Mouse (Mus musculus) limb, embryonic 15.5 days (tissue): ENCODE results near the gene Krt73. TPM values are rescaled to one million over a fixed set of nuclear protein-coding genes. Genes with fewer than 3 reads are reported as not detected.
A peak's percentile ranks its signal among the peaks of the same experiment; 100 is the strongest.

ENCODE experiments used
- ATAC-seq: fragments of 200-750 bp; cut with Nextera tagmentation; 2 replicates; pipeline ENCODE4 v1.8.0; 2017; ENCODE audit warnings: low read depth, moderate TSS enrichment; ENCODE audit not compliant: insufficient number of reproducible peaks, low FRiP score, low TSS enrichment
- H3K27ac ChIP-seq: fragments of 300-500 bp; sonication (generic); 2 replicates; pipeline ENCODE4 v1.5.1; 2015; ENCODE audit warnings: moderate library complexity, mild to moderate bottlenecking, inconsistent platforms
- H3K27me3 ChIP-seq: fragments of 300-500 bp; sonication (generic); 2 replicates; pipeline ENCODE4 v1.6.1; 2015; ENCODE audit warnings: inconsistent platforms
- H3K36me3 ChIP-seq: fragments of 300-500 bp; sonication (generic); 2 replicates; pipeline ENCODE4 v1.6.1; 2015; ENCODE audit warnings: inconsistent platforms
- H3K4me1 ChIP-seq: fragments of 300-500 bp; sonication (generic); 2 replicates; pipeline ENCODE4 v1.6.1; 2015; ENCODE audit warnings: inconsistent platforms
- H3K4me2 ChIP-seq: fragments of 300-500 bp; sonication (generic); 2 replicates; pipeline ENCODE4 v1.6.1; 2015; ENCODE audit warnings: mild to moderate bottlenecking, inconsistent platforms
- H3K4me3 ChIP-seq: fragments of 300-500 bp; sonication (generic); 2 replicates; pipeline ENCODE4 v1.5.1; 2015; ENCODE audit warnings: mild to moderate bottlenecking, inconsistent platforms
- H3K9ac ChIP-seq: fragments of 300-500 bp; sonication (generic); 2 replicates; pipeline ENCODE4 v1.6.1; 2015; ENCODE audit warnings: inconsistent platforms
- H3K9me3 ChIP-seq: fragments of 300-500 bp; sonication (generic); 2 replicates; pipeline ENCODE4 v1.6.1; 2016; ENCODE audit warnings: inconsistent platforms
- WGBS: fragments of 180-500 bp; shearing (Covaris S2); methylation state at CpG from one replicate; pipeline ENCODE4 v1.1.7; 2015; 5-methylcytosine and 5-hydroxymethylcytosine counted together
- polyA plus RNA-seq: library from polyadenylated mRNA; unstranded; fragments of >200 nt; fragmentation: Nextera tagmentation; extraction: Ambion mirVana; gene quantifications from 2 replicates; pipeline ENCODE4 v1.2.1, GENCODE M21; 2015

Krt73 gene
- polyA plus RNA-seq: 0.09 TPM in 1 of 2 replicates, not detected in the other

- 79% methylated on average over 6 of the region's 6 CpGs for WGBS
- Histone ChIP-seq H3K9ac (no peak within 1 kb of the TSS), H3K4me3 (no peak within 1 kb of the TSS), H3K36me3 (no peaks in the 10 kb centered on the region), H3K27ac (no peak within 1 kb of the TSS), H3K27me3 (no peaks in the 10 kb centered on the region), H3K9me3 (no peaks in the 10 kb centered on the region), H3K4me2 (no peak within 1 kb of the TSS), H3K4me1 (no peaks in the 10 kb centered on the region)
- no peak for ATAC-seq
Observed at GRCm38 (mm10) chr15:101802296-101802835, at the start of gene Krt73. Krt73 (minus strand) TSS chr15:101802346.

- WGBS: 52% methylated on average over 6 of the region's 6 CpGs
- Histone ChIP-seq H3K4me2 (no peak within 1 kb of the TSS), H3K4me3 (0 out of 2 replicates have a peak within 1 kb of the TSS, but pooled peaks have one; percentile 10), H3K27ac (0 out of 2 replicates have a peak within 1 kb of the TSS, but pooled peaks have one; percentile 1), H3K36me3 (no peaks in the 10 kb centered on the region), H3K27me3 (peaks cover 40% of the 10 kb centered on the region), H3K9ac (no peak within 1 kb of the TSS), H3K9me3 (no peaks in the 10 kb centered on the region), H3K4me1 (peaks cover 9% of the 10 kb centered on the region)
- peak; percentile 55; the same call in 1 of the 2 replicates for ATAC-seq
Observed at GRCm38 (mm10) chr15:101850694-101851093, 48.5 kb upstream of the Krt73 start, which contains the start of gene Krt1. Krt1 (minus strand) TSS chr15:101850794.

- H3K9me3 ChIP-seq: no peaks in the 10 kb centered on the region
- no peak for ATAC-seq
- peaks cover 17% of the 10 kb centered on the region for H3K27me3 ChIP-seq
- H3K4me2 ChIP-seq: peak overlapping the region; percentile 87
- H3K27ac ChIP-seq: 0 out of 2 replicates have a peak overlapping the region, but pooled peaks have one; percentile 35
- H3K4me1 ChIP-seq: peaks cover 8% of the 10 kb centered on the region
- H3K9ac ChIP-seq: peak overlapping the region; percentile 24; the same call in 1 of the 2 replicates
- H3K4me3 ChIP-seq: peak overlapping the region; percentile 52
- 2% methylated on average over 34 of the region's 37 CpGs for WGBS
- H3K36me3 ChIP-seq: no peaks in the 10 kb centered on the region
Observed at GRCm38 (mm10) chr15:101845971-101846403, 43.8 kb upstream of the Krt73 start.

DNA sequence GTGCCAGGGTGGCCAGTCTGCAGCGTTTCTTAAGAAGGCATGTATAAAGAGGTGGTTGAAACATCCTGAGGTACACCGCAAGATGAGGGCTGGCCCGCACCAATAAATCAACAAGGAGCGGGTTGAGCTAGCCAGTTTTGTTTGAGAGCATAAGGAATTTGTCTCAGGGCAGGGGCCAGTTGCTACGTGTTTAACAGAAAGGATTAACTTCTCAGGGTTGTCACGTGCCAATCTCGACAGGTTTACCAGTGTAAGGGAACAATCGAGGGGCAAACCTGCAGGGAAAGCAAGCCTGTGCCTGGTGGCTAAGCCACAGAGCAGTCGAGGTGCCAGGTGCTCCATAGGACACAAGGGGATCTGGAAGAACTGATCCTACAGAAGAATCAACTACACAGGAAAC lies 41.0 kb upstream of the Krt73 start:
- no peaks in the 10 kb centered on the region for H3K36me3 ChIP-seq
- H3K9ac ChIP-seq: no peak overlapping the region
- no peak for ATAC-seq
- no peaks in the 10 kb centered on the region for H3K9me3 ChIP-seq
- no peak overlapping the region for H3K4me3 ChIP-seq
- 54% methylated on average over 9 of the region's 9 CpGs for WGBS
- H3K27ac ChIP-seq: no peak overlapping the region
- H3K4me2 ChIP-seq: no peak overlapping the region
- H3K27me3 ChIP-seq: peaks cover 17% of the 10 kb centered on the region
- H3K4me1 ChIP-seq: peaks cover 8% of the 10 kb centered on the region

DNA sequence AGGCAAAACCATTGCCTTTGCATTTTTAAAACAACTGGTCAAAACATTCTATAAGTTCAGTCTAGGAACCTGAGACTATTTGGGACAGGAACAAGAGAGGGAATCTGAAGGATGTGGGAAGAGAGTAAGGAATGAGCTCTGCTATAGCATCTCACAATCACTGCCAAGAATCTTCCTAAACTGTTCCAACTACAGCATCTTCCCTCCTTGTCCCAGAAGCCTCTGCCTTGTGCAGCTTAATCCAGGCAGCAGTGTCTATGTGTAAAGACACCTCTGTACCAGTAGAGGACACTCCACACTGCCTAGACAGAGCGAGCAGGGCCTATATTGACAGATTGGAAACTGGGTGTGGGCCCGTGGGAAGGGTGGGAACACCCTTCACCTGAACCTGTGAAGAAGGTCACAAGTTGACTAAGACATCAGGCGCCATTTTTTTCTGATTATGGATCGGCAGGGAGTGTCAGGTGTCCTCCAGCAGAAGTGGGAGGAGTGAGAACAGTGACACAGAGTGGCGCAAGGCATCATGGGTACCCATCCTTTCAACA lies 32.7 kb upstream of the Krt73 start:
- H3K4me1 ChIP-seq: no peaks in the 10 kb centered on the region
- 60% methylated on average over 5 of the region's 5 CpGs for WGBS
- no peak overlapping the region for H3K27ac ChIP-seq
- H3K9me3 ChIP-seq: no peaks in the 10 kb centered on the region
- no peaks in the 10 kb centered on the region for H3K36me3 ChIP-seq
- no peak for ATAC-seq
- no peak overlapping the region for H3K4me2 ChIP-seq
- no peak overlapping the region for H3K9ac ChIP-seq
- no peak overlapping the region for H3K4me3 ChIP-seq
- no peaks in the 10 kb centered on the region for H3K27me3 ChIP-seq

- no peaks in the 10 kb centered on the region for H3K36me3 ChIP-seq
- no peak for ATAC-seq
- H3K27me3 ChIP-seq: no peaks in the 10 kb centered on the region
- H3K4me1 ChIP-seq: no peaks in the 10 kb centered on the region
- H3K27ac ChIP-seq: no peak overlapping the region
- WGBS: 22% methylated on average over 6 of the region's 6 CpGs
- H3K9ac ChIP-seq: no peak overlapping the region
- no peak overlapping the region for H3K4me3 ChIP-seq
- H3K9me3 ChIP-seq: no peaks in the 10 kb centered on the region
- no peak overlapping the region for H3K4me2 ChIP-seq
Observed at GRCm38 (mm10) chr15:101833131-101833530, 31.0 kb upstream of the Krt73 start.

DNA sequence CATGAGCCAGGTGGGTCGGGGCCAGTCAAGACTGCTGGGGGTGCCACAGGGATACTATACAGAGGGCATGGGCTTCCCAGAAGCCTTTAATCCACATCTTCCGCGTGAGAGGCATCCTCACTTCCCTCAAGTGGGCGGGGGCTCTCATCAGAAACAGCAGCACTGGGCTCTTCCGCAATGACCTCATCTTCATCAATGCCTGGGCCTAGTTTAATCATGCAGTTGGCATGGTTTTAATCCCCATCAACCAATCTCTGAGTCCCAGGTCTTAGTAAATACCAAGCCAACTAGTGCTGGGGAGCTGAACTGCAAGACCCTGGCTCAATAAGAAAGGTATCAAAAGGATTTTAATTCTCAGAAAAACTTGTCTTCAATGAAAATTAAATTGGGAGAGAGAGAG lies 27.3 kb upstream of the Krt73 start:
- Histone ChIP-seq H3K27ac (no peak overlapping the region), H3K4me2 (no peak overlapping the region), H3K4me3 (no peak overlapping the region), H3K9me3 (no peaks in the 10 kb centered on the region), H3K4me1 (no peaks in the 10 kb centered on the region), H3K27me3 (no peaks in the 10 kb centered on the region), H3K36me3 (no peaks in the 10 kb centered on the region), H3K9ac (no peak overlapping the region)
- WGBS: 72% methylated on average over 5 of the region's 5 CpGs
- no peak for ATAC-seq

DNA sequence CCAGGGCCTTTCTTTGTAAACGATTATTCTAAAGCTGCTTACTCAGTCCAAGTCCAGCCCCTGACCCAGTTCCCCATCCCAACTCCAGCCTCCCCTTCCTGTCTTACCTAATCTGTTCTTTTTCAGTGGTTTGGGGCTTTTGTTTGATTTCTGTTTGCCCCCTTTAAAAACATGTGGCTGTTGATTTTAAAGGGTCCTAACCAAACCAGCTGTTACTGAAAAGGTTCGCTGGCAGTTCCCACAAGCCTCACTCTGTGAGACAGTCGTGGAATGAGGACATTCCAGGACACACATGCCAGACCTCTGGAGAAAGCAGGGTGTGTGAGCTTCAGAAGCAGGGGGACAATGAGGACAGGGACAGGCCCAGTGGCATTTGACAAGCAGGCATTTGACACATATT lies 19.6 kb upstream of the Krt73 start:
- Histone ChIP-seq H3K9me3 (no peaks in the 10 kb centered on the region), H3K27ac (no peak overlapping the region), H3K27me3 (peaks cover 4% of the 10 kb centered on the region; the same call in 1 of the 2 replicates), H3K4me1 (0 out of 2 replicates have a peak, but pooled peaks cover 2% of the 10 kb centered on the region), H3K36me3 (no peaks in the 10 kb centered on the region), H3K9ac (no peak overlapping the region), H3K4me3 (no peak overlapping the region), H3K4me2 (no peak overlapping the region)
- no peak for ATAC-seq
- 12% methylated on average over 3 of the region's 3 CpGs for WGBS

GRCm38 (mm10) chr15:101817875-101818274 lies 15.7 kb upstream of the Krt73 start, which contains the start of gene Krt2:
Krt2 (minus strand) TSS chr15:101818169.
- Histone ChIP-seq H3K4me1 (0 out of 2 replicates have a peak, but pooled peaks cover 5% of the 10 kb centered on the region), H3K4me2 (no peak within 1 kb of the TSS), H3K36me3 (no peaks in the 10 kb centered on the region), H3K27me3 (peaks cover 4% of the 10 kb centered on the region; the same call in 1 of the 2 replicates), H3K9ac (no peak within 1 kb of the TSS), H3K27ac (no peak within 1 kb of the TSS), H3K4me3 (no peak within 1 kb of the TSS), H3K9me3 (no peaks in the 10 kb centered on the region)
- 79% methylated on average over 16 of the region's 16 CpGs for WGBS
- no peak for ATAC-seq

DNA sequence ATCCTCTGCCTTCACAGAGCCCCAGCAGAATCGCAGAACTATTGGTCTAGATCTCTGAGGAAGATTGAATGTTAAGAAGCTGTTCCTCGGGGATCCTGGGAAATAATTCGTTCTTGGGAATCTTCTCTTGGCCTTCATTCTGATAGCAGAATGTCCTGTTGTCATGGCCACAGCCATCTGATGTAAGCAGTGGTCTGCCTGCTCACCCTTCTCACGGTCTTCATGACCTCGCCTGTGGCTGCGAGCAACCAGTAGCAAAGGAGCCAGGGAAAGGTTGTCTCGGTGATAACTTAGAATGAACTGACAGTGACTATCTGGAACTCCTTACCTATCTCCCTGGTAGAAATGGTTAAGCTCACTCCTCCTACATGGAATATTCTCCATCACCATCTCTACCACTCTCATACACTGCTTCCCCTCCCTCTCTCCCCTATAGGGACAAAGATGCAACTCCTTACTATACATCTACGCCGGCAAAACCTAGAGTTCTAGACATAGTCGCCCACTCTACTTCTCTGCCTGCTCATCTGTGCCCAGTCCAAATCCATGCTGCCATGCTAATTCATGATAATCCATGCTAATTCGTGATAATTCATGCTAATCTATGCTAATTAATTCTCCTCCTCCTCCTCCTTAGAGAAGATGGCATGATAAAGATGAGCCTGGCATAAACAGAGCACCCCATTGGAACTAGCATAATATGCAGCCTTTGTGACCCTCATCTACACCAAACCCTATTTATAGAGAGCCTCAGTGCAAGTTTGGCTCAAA lies 1.1 kb upstream of the Krt73 start:
- ATAC-seq: no peak
- WGBS: 83% methylated on average over 11 of the region's 11 CpGs
- H3K9ac ChIP-seq: no peak overlapping the region

DNA sequence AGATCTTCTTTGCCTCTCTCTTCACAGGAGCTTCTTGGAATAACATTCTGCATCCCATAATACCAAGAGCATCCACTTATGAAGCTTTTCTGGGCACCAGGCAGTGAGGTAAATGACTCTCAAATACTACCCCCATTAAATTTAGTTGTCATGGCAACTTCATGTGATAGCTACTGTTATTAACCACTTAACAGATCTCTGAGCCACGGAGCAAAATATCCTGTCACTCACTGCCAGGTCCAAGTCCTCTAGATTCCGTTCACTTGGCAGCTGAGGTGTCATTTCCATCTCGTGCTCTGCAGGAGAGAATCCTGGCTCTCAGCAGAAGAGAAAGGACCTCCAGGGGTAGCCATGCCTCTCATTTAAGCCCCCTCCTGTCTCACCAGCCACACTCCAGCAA lies 11.3 kb downstream of the Krt73 start:
- WGBS: 9% methylated on average over 3 of the region's 3 CpGs
- H3K4me1 ChIP-seq: no peaks in the 10 kb centered on the region
- no peak overlapping the region for H3K27ac ChIP-seq
- no peak for ATAC-seq
- H3K4me3 ChIP-seq: no peak overlapping the region
- H3K27me3 ChIP-seq: 0 out of 2 replicates have a peak, but pooled peaks cover 12% of the 10 kb centered on the region
- no peaks in the 10 kb centered on the region for H3K9me3 ChIP-seq
- H3K4me2 ChIP-seq: no peak overlapping the region
- H3K36me3 ChIP-seq: no peaks in the 10 kb centered on the region
- no peak overlapping the region for H3K9ac ChIP-seq

More for the DNA sequence above, 1.1 kb upstream of the Krt73 start:
- Histone ChIP-seq H3K9me3 (no peaks in the 10 kb centered on the region), H3K36me3 (no peaks in the 10 kb centered on the region), H3K4me2 (no peak overlapping the region), H3K27ac (no peak overlapping the region), H3K27me3 (no peaks in the 10 kb centered on the region), H3K4me3 (no peak overlapping the region), H3K4me1 (no peaks in the 10 kb centered on the region)

- Histone ChIP-seq H3K9ac (no peak within 1 kb of the TSS), H3K9me3 (no peaks in the 10 kb centered on the region), H3K4me2 (no peak within 1 kb of the TSS), H3K4me1 (no peaks in the 10 kb centered on the region), H3K36me3 (no peaks in the 10 kb centered on the region), H3K27ac (no peak within 1 kb of the TSS), H3K27me3 (0 out of 2 replicates have a peak, but pooled peaks cover 4% of the 10 kb centered on the region), H3K4me3 (no peak within 1 kb of the TSS)
- WGBS: 83% methylated on average over 18 of the region's 18 CpGs
- ATAC-seq: no peak
Observed at GRCm38 (mm10) chr15:101786360-101786759, 15.8 kb downstream of the Krt73 start, which contains the start of gene Krt72. Krt72 (minus strand) TSS chr15:101786460.
